Mouse (Mus musculus) limb, embryonic 15.5 days (tissue): Measurements from ENCODE around the gene Vwa5b1. TPM values are rescaled to one million over a fixed set of nuclear protein-coding genes. Genes with fewer than 3 reads are reported as not detected.

Experiments used
- ATAC-seq: fragments of 200-750 bp; cut with Nextera tagmentation; 2 replicates; pipeline ENCODE4 v1.8.0; 2017; ENCODE audit warnings: low read depth, moderate TSS enrichment; ENCODE audit not compliant: insufficient number of reproducible peaks, low FRiP score, low TSS enrichment
- H3K27ac ChIP-seq: fragments of 300-500 bp; sonication (generic); 2 replicates; pipeline ENCODE4 v1.5.1; 2015; ENCODE audit warnings: moderate library complexity, mild to moderate bottlenecking, inconsistent platforms
- H3K27me3 ChIP-seq: fragments of 300-500 bp; sonication (generic); 2 replicates; pipeline ENCODE4 v1.6.1; 2015; ENCODE audit warnings: inconsistent platforms
- H3K36me3 ChIP-seq: fragments of 300-500 bp; sonication (generic); 2 replicates; pipeline ENCODE4 v1.6.1; 2015; ENCODE audit warnings: inconsistent platforms
- H3K4me1 ChIP-seq: fragments of 300-500 bp; sonication (generic); 2 replicates; pipeline ENCODE4 v1.6.1; 2015; ENCODE audit warnings: inconsistent platforms
- H3K4me2 ChIP-seq: fragments of 300-500 bp; sonication (generic); 2 replicates; pipeline ENCODE4 v1.6.1; 2015; ENCODE audit warnings: mild to moderate bottlenecking, inconsistent platforms
- H3K4me3 ChIP-seq: fragments of 300-500 bp; sonication (generic); 2 replicates; pipeline ENCODE4 v1.5.1; 2015; ENCODE audit warnings: mild to moderate bottlenecking, inconsistent platforms
- H3K9ac ChIP-seq: fragments of 300-500 bp; sonication (generic); 2 replicates; pipeline ENCODE4 v1.6.1; 2015; ENCODE audit warnings: inconsistent platforms
- H3K9me3 ChIP-seq: fragments of 300-500 bp; sonication (generic); 2 replicates; pipeline ENCODE4 v1.6.1; 2016; ENCODE audit warnings: inconsistent platforms
- WGBS: fragments of 180-500 bp; shearing (Covaris S2); methylation state at CpG from one replicate; pipeline ENCODE4 v1.1.7; 2015; 5-methylcytosine and 5-hydroxymethylcytosine counted together
- polyA plus RNA-seq: library from polyadenylated mRNA; unstranded; fragments of >200 nt; fragmentation: Nextera tagmentation; extraction: Ambion mirVana; gene quantifications from 2 replicates; pipeline ENCODE4 v1.2.1, GENCODE M21; 2015

The Vwa5b1 gene
- polyA plus RNA-seq, 1 experiment from 2014 or later: 0.08 TPM

DNA sequence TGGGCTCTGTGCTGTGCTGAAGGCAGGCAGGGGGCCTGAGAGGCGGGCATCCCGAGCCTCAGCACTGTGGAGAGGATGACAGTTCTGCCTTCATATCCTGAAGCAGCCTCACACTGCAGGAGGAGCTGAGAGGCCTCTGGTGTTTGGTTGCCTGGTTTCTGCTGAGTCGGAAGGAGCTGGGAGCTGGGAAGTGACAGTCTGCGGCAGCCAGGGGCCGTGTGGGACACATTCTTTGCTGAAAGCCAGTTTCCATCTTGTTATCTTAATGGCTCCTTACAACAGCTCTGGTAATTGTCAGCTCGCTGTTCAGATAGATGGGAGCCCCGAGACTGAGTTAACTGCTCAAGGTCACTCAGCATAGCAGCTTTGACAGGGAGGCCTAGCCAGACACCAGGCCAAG is 111.9 kb downstream of the Vwa5b1 start:
- no peak for ATAC-seq
- Histone ChIP-seq H3K27me3 (no peaks in the 10 kb centered on the region), H3K9ac (no peak overlapping the region), H3K9me3 (no peaks in the 10 kb centered on the region), H3K4me1 (no peaks in the 10 kb centered on the region), H3K4me2 (no peak overlapping the region), H3K27ac (no peak overlapping the region), H3K36me3 (no peaks in the 10 kb centered on the region), H3K4me3 (no peak overlapping the region)
- 27% methylated on average over 7 of the region's 7 CpGs for WGBS

- Histone ChIP-seq H3K4me1 (no peaks in the 10 kb centered on the region), H3K4me2 (no peak overlapping the region), H3K9me3 (no peaks in the 10 kb centered on the region), H3K27ac (no peak overlapping the region), H3K9ac (no peak overlapping the region), H3K27me3 (0 out of 2 replicates have a peak, but pooled peaks cover 2% of the 10 kb centered on the region), H3K4me3 (no peak overlapping the region), H3K36me3 (no peaks in the 10 kb centered on the region)
- no peak for ATAC-seq
- WGBS: 15% methylated on average over 7 of the region's 7 CpGs
Observed at GRCm38 (mm10) chr4:138522296-138522695, 113.4 kb downstream of the Vwa5b1 start.

DNA sequence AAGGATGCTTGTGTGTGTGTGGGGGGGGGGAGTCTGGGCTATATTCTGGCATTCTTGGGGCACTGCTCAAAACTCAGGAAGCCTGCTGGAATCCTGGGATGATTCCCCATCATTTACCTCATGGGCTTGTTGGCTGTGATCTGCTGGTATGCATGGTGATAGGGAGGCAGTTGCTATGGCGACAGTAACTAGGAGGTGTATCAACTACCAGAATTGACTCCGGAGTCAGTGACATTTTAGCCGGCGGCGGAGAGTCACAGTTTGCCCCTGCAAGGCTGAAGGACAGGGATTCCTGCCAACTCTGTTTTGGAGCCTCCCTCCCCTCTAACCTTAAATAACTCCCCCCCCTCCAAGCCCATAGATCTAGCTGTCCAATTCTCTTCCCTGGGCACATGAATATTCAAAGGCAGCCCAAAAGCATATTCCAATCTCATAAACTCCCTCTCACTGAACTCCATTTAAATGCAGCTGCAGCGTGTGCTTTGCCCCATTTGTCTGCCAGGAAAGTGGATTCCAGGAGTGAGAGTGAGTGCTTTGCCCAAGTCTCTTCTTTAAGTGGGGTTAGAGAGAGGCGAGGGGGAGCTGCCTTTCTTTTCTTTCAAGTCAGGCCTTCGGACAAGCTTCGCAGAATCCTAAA is 118.4 kb downstream of the Vwa5b1 start:
- no peak for ATAC-seq
- 47% methylated on average over 9 of the region's 9 CpGs for WGBS

GRCm38 (mm10) chr4:138516448-138516847 is 119.2 kb downstream of the Vwa5b1 start:
- no peak overlapping the region for H3K4me2 ChIP-seq
- ATAC-seq: no peak
- H3K27ac ChIP-seq: no peak overlapping the region
- no peak overlapping the region for H3K9ac ChIP-seq
- WGBS: 54% methylated on average over 3 of the region's 3 CpGs
- no peaks in the 10 kb centered on the region for H3K36me3 ChIP-seq
- peaks cover 14% of the 10 kb centered on the region; the same call in 1 of the 2 replicates for H3K27me3 ChIP-seq
- H3K4me3 ChIP-seq: no peak overlapping the region
- H3K4me1 ChIP-seq: no peaks in the 10 kb centered on the region
- no peaks in the 10 kb centered on the region for H3K9me3 ChIP-seq

More for the DNA sequence above, 118.4 kb downstream of the Vwa5b1 start:
- Histone ChIP-seq H3K27ac (no peak overlapping the region), H3K9ac (no peak overlapping the region), H3K4me1 (no peaks in the 10 kb centered on the region), H3K36me3 (no peaks in the 10 kb centered on the region), H3K9me3 (no peaks in the 10 kb centered on the region), H3K27me3 (peaks cover 14% of the 10 kb centered on the region; the same call in 1 of the 2 replicates), H3K4me3 (no peak overlapping the region), H3K4me2 (no peak overlapping the region)

Other genes with a start within 250 kb of the Vwa5b1 start
- gene Fam43b, start 239.4 kb downstream of the Vwa5b1 start, polyA plus RNA-seq: 0.09 and 0.12 TPM in 2 replicates
- 16.8 and 17.7 TPM in 2 replicates for gene Mul1, start 201.2 kb downstream of the Vwa5b1 start, polyA plus RNA-seq
- gene Camk2n1, start 181.6 kb downstream of the Vwa5b1 start, polyA plus RNA-seq: 1.7 and 2.2 TPM in 2 replicates
- gene Pla2g2c, start 88.9 kb upstream of the Vwa5b1 start, polyA plus RNA-seq: 0.24 TPM in 1 of 2 replicates, not detected in the other
- gene Ubxn10, start 101.3 kb upstream of the Vwa5b1 start, polyA plus RNA-seq: 0.43 and 0.54 TPM in 2 replicates
- 60.8 and 64.7 TPM in 2 replicates for gene Pla2g2f, start 121.7 kb upstream of the Vwa5b1 start, polyA plus RNA-seq
- 0.26 and 0.51 TPM in 2 replicates for gene Pla2g2d, start 139.9 kb upstream of the Vwa5b1 start, polyA plus RNA-seq
- gene Pla2g5, start 227.6 kb upstream of the Vwa5b1 start, polyA plus RNA-seq: 1.3 and 1.7 TPM in 2 replicates
- gene Gm13030, start 238.1 kb upstream of the Vwa5b1 start, polyA plus RNA-seq: not detected in 2 replicates
- gene Pla2g2e, start 242.1 kb upstream of the Vwa5b1 start, polyA plus RNA-seq: not detected in 2 replicates